Mouse (Mus musculus) forebrain, embryonic 13.5 days (tissue): ENCODE measurements around the gene Ndufs8. TPM values are rescaled to one million over a fixed set of nuclear protein-coding genes. Genes with fewer than 3 reads are reported as not detected.

ENCODE experiments used
- ATAC-seq: fragments of 200-750 bp; cut with Nextera tagmentation; 2 replicates; pipeline ENCODE4 v1.8.0; 2017
- H3K27ac ChIP-seq: fragments of 300-500 bp; sonication (generic); 2 replicates; pipeline ENCODE4 v1.5.1; 2015; ENCODE audit warnings: inconsistent platforms, mild to moderate bottlenecking, moderate library complexity
- H3K27me3 ChIP-seq: fragments of 300-500 bp; sonication (generic); 2 replicates; pipeline ENCODE4 v1.6.1; 2015; ENCODE audit warnings: mild to moderate bottlenecking, inconsistent platforms
- H3K36me3 ChIP-seq: fragments of 300-500 bp; sonication (generic); 2 replicates; pipeline ENCODE4 v1.6.1; 2015; ENCODE audit warnings: mild to moderate bottlenecking, inconsistent platforms; ENCODE audit not compliant: poor library complexity, severe bottlenecking
- H3K4me1 ChIP-seq: fragments of 300-500 bp; sonication (generic); 2 replicates; pipeline ENCODE4 v1.6.1; 2015; ENCODE audit warnings: inconsistent platforms
- H3K4me2 ChIP-seq: fragments of 300-500 bp; sonication (generic); 2 replicates; pipeline ENCODE4 v1.6.1; 2015; ENCODE audit warnings: inconsistent platforms, mild to moderate bottlenecking, moderate library complexity
- H3K4me3 ChIP-seq: fragments of 300-500 bp; sonication (generic); 2 replicates; pipeline ENCODE4 v1.5.1; 2015; ENCODE audit warnings: mild to moderate bottlenecking, inconsistent platforms
- H3K9ac ChIP-seq: fragments of 300-500 bp; sonication (generic); 2 replicates; pipeline ENCODE4 v1.6.1; 2015; ENCODE audit warnings: mild to moderate bottlenecking, inconsistent platforms
- H3K9me3 ChIP-seq: fragments of 300-500 bp; sonication (generic); replicated peaks from 2 replicates; pipeline ENCODE4 v1.6.1; 2016; ENCODE audit warnings: inconsistent platforms
- WGBS: fragments of 180-500 bp; shearing (Covaris S2); methylation state at CpG from one replicate; pipeline ENCODE4 v1.1.7; 2015; 5-methylcytosine and 5-hydroxymethylcytosine counted together
- polyA plus RNA-seq: library from polyadenylated mRNA; unstranded; fragments of >200 nt; fragmentation: Nextera tagmentation; extraction: Ambion mirVana; gene quantifications from 2 replicates; pipeline ENCODE4 v1.2.1, GENCODE M21; 2015

Gene Ndufs8
- polyA plus RNA-seq, 1 experiment from 2014 or later = 197 TPM

DNA sequence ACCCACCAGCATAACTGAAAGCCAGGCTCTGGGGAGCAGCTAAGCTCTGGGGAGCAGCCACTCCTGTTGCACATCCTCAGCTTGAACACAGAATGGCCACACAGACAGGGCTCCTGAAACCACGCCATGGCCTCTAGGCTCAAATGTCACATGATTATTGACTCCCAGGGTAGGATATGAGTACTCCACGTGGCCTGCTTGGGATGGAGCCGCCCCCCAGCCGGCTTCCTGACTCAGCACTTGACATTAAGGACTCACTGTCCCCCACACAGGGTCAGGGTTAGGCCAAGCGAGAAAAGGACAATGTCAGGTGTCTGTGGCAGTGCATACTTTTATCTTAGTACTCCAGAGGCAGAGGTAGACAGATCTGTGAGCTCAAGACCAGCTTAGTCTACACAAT, 2.4 kb downstream of the Ndufs8 start:
- peaks cover 35% of the 10 kb centered on the region for H3K4me1 ChIP-seq
- H3K9ac ChIP-seq = no peak overlapping the region
- H3K4me3 ChIP-seq = no peak overlapping the region
- no peak overlapping the region for H3K27ac ChIP-seq
- peaks cover 37% of the 10 kb centered on the region for H3K36me3 ChIP-seq
- H3K27me3 ChIP-seq = no peaks in the 10 kb centered on the region
- no peaks in the 10 kb centered on the region for H3K9me3 ChIP-seq
- no peak overlapping the region for H3K4me2 ChIP-seq
- WGBS = 88% methylated on average over 5 of the region's 5 CpGs
- ATAC-seq = no peak

DNA sequence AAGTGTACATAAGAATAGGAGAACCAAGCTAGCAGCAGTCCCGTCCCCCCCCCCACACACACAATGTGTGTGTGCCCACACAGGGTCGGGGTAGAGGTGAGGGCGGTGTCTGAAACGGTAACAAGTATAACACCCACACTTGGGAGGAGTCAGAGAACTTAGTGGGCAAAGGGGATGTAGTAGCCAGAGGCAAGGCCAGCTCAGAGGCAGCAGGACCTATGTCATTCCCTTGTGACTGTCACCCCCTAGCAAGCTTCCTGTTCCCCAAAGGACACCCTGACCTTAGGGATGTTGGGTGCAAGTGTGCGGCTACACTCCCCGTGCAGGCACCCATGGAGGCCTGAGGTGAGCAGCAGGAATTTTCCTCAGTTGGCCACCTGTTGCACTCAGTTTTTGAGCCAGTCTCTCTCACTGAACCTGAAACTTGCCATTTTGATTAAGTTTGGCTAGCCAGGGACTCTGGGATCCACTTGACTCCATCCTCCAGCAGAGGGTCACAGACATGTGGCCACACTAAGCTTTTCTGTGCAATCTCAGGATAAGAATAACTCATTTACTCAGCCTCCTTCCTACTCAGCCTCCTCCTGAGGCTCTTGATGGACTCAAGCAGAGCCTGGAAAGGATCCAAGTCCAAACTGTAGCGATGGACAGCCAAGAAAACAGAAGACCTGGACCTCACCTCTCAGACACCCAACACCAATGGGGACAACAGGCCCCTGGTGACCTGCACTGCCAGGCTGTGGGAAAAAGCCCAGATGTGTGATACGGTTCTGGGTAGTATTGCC, 4.5 kb downstream of the Ndufs8 start:
- H3K4me2 ChIP-seq = peak overlapping the region; percentile 69; the same call in 1 of the 2 replicates

DNA sequence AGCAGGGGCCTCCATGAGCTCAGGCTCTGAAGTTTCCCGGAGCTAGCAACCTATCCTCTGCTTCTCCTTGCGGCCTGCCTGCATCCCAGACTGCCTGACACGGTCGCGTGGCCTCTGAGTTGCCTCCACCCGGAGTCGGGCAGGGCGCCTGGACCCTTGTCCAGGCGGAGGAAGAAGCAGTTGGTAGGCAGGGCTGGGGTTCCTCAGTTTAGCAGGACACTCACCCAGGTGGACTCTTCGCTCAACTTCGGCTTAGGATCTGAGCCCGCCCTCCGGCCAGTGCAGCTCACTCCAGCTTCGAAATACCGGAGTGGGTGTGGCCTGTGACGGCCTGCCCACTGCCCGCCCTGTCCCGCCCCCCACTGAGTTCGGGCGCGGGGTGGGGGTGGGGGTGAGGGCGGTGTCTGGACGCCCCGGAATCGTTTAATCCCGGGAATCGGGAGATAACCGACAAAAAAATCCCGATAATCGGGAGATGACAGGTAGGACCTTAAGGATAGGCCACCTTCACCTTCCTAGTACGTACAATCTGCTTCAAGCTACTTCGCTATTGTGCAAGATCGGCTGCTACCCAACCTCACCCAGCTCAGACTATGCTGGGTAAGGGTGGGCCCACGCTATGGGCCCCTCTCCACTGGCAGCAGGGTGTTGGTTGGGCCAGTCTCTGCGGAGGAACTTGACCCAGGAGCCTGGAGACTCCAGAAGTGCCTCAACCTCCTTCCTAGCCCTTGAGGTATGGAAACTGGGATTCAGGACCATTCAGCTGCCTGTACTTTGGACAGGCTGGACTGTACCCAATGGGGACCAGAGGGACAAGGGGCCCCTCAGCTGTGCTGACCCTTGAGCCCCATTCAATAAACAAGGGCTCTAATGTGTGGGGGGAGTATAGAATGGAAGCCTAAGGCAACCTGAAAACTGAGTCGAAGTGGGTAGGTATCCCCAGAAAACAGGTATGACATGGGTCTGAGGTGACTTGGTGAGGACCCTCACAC, 5.5 kb downstream of the Ndufs8 start, which contains the start of gene Tcirg1:
Gene Tcirg1 (minus strand): TSS at position 339 of the 992 bp plus-strand sequence.
- 4% methylated on average over 36 of the region's 36 CpGs for WGBS
- Histone ChIP-seq H3K27ac (no peak within 1 kb of the TSS), H3K4me1 (peaks cover 24% of the 10 kb centered on the region), H3K4me3 (peak within 1 kb of the TSS; percentile 44), H3K9ac (peak within 1 kb of the TSS; percentile 63), H3K27me3 (no peaks in the 10 kb centered on the region), H3K36me3 (peaks cover 40% of the 10 kb centered on the region), H3K4me2 (peak within 1 kb of the TSS; percentile 69), H3K9me3 (no peaks in the 10 kb centered on the region)
- ATAC-seq = peak; percentile 59; the same call in 1 of the 2 replicates

More for the DNA sequence above, 4.5 kb downstream of the Ndufs8 start:
- no peak for ATAC-seq
- peaks cover 37% of the 10 kb centered on the region for H3K36me3 ChIP-seq
- H3K4me1 ChIP-seq = peaks cover 26% of the 10 kb centered on the region
- H3K9me3 ChIP-seq = no peaks in the 10 kb centered on the region
- H3K9ac ChIP-seq = no peak overlapping the region
- H3K27me3 ChIP-seq = no peaks in the 10 kb centered on the region
- no peak overlapping the region for H3K27ac ChIP-seq
- 86% methylated on average over 8 of the region's 8 CpGs for WGBS
- no peak overlapping the region for H3K4me3 ChIP-seq

DNA sequence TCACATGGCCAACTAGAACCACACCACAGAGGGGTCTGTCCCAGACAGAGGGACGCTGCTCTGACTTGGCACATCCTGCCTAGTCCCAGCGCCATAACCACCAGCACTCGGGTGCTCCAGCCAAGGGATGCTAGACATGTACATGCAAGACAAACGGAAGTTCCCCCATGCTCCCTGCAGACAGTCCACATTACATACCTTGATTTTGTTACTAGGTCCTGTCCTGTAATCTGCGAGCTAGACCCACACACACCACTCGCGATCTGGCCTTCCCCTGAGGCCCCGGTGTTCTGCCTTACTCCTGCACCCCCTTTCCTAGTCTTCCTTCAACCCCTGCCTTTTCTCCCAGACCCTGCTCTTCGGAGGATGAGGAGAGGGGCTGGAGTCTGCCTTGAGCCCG, 6.2 kb downstream of the Ndufs8 start:
- H3K4me3 ChIP-seq = peak overlapping the region; percentile 44
- H3K4me1 ChIP-seq = peaks cover 17% of the 10 kb centered on the region
- 45% methylated on average over 10 of the region's 10 CpGs for whole genome bisulfite sequencing
- peak overlapping the region; percentile 69 for H3K4me2 ChIP-seq
- H3K9ac ChIP-seq = peak overlapping the region; percentile 63
- no peaks in the 10 kb centered on the region for H3K27me3 ChIP-seq
- peaks cover 44% of the 10 kb centered on the region for H3K36me3 ChIP-seq
- H3K9me3 ChIP-seq = no peaks in the 10 kb centered on the region
- no peak overlapping the region for H3K27ac ChIP-seq
- ATAC-seq = no peak

DNA sequence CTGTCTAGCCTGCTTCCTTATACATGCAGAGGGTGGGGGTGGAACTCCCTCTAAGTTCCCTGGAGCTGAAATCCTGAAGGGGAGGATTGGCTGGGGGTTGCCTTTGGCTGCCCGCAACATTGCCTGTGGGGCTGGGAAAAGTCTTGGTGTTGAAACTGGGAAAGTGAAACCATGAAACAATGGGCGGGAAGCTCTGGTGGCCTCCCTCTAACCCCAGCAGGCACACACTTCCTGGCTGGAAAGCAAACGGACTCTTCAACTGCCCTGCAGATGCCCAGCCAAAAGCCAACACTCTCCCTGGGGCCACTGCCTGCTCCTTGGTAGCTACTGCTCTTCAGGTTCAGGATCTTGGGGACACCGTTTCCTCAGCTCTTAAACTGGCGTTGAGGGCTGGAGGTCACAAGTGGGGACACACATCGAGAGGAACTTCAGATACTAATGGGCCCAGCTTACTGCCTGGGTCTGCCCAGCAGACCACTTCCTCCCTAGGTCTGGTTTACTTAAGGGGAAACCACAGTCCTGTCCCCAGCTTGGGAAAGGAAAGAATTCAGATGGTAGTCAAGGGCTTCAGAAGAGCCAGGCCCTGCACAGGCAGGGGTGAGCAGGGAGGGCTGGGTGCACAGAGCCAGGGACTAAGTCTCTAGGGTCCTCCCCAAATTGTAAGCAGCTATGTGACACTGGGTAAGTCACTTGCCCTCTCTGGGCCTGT, 7.2 kb downstream of the Ndufs8 start:
- Histone ChIP-seq H3K4me3 (no peak overlapping the region), H3K9ac (peak overlapping the region; percentile 1; the same call in 1 of the 2 replicates), H3K4me1 (peaks cover 16% of the 10 kb centered on the region), H3K4me2 (0 out of 2 replicates have a peak overlapping the region, but pooled peaks have one; percentile 1), H3K27ac (no peak overlapping the region), H3K27me3 (no peaks in the 10 kb centered on the region), H3K9me3 (no peaks in the 10 kb centered on the region), H3K36me3 (peaks cover 35% of the 10 kb centered on the region)
- no peak for ATAC-seq
- WGBS = 59% methylated on average over 6 of the region's 6 CpGs

DNA sequence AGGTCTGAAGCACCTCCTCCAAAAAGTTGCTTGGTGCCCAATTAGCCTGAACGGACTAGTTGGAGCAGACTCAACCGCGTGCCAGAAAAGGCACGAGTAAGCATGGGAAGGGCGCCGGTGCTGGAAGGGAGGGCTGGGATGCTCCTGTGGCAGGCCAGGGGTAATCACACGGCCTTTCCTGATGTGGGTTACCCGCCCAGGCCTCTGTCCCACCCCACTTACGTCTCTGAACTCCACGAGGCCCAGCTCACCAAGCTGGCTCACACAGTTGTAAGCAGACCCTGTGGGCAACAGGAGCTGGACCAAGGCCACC, 8.3 kb downstream of the Ndufs8 start:
- Histone ChIP-seq H3K4me1 (peaks cover 16% of the 10 kb centered on the region), H3K36me3 (peaks cover 24% of the 10 kb centered on the region), H3K27me3 (no peaks in the 10 kb centered on the region), H3K9ac (no peak overlapping the region), H3K27ac (no peak overlapping the region), H3K4me2 (no peak overlapping the region), H3K9me3 (no peaks in the 10 kb centered on the region), H3K4me3 (no peak overlapping the region)
- no peak for ATAC-seq
- WGBS = 59% methylated on average over 10 of the region's 10 CpGs

DNA sequence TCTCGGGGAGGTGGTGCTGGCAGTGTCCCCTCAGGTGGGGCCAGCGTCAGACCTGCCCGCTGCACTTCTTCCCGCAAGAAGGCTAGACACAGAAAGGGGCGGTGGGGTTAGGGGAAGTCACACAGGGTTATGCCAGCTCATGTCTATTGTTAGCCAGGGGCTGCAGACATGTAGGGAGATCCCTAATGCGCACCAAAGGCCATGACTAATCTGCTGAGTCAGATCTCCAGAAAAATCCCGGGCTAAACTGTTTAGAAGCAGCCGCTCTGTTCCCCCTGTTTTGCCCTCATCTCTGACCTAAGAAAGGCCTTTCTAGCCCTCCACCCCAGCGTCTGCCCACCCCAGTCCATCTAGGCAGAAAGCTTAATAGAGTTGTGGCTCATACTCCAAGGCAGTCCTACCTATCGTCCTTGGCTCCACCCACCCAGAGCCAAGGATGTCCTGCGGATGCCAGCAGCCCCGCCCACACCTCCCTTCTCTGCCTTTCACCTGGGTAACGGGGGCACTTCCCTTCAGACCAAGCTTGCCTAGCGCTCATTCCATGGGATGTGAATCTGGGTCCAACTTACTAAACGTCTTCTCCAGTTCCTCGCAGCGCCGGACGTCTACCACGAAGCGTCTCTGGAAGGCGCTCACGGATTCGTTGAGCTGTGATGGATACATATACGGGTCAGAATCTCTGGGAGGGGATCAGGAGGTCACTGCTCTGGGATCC, 8.8 kb downstream of the Ndufs8 start:
- no peak overlapping the region for H3K27ac ChIP-seq

DNA sequence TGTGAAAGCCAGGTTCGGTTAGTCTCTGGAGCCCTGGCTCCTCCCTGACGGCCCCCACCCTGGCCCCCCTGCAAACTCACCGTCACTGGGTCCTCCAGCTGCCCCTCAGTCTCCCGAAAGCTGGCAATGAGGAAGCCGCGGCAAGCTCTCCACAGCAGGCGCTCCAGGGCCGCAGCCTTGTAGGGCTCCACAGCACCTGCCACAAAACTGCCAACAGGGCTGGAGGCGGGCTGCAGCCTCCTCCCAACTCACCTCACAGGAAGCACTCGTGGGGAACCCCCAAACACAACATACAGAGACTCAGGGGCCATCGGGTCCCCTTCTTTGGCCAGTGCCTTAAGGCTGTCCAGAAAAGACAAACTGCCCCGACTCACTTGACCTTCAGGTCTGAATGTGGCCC, 9.6 kb downstream of the Ndufs8 start:
- Histone ChIP-seq H3K27me3 (no peaks in the 10 kb centered on the region), H3K4me3 (no peak overlapping the region), H3K27ac (no peak overlapping the region), H3K4me1 (peaks cover 16% of the 10 kb centered on the region), H3K9me3 (no peaks in the 10 kb centered on the region), H3K4me2 (no peak overlapping the region), H3K9ac (no peak overlapping the region), H3K36me3 (peaks cover 11% of the 10 kb centered on the region; the same call in 1 of the 2 replicates)
- ATAC-seq = no peak
- WGBS = 82% methylated on average over 12 of the region's 12 CpGs

More for the DNA sequence above, 8.8 kb downstream of the Ndufs8 start:
- Histone ChIP-seq H3K4me1 (peaks cover 16% of the 10 kb centered on the region), H3K4me2 (no peak overlapping the region), H3K36me3 (peaks cover 19% of the 10 kb centered on the region), H3K9me3 (no peaks in the 10 kb centered on the region), H3K27me3 (no peaks in the 10 kb centered on the region), H3K4me3 (no peak overlapping the region), H3K9ac (no peak overlapping the region)
- ATAC-seq = no peak
- 62% methylated on average over 25 of the region's 25 CpGs for WGBS

DNA sequence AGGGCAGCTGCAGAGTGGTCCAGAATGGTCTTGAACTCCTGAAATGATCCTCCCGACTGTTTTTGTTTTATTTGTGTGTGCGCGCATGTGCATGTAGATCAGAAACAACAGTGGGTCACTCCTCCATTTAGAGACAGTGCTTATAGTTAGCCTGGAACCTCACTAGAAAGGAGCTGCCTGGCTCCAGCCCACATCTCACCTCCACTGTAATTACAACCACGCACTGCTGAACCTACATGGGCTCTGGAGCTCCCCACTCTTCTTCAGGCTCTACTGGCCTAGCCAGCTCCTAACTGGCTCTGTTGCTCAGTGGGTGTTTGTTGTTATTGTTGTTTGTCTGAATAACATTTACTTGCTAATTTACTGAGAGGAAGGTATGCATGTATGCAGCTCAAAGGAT, 13.0 kb downstream of the Ndufs8 start:
- Histone ChIP-seq H3K4me2 (no peak overlapping the region), H3K27ac (no peak overlapping the region), H3K36me3 (peaks cover 32% of the 10 kb centered on the region), H3K4me3 (no peak overlapping the region), H3K9me3 (no peaks in the 10 kb centered on the region), H3K27me3 (no peaks in the 10 kb centered on the region), H3K9ac (no peak overlapping the region), H3K4me1 (peaks cover 10% of the 10 kb centered on the region)
- 95% methylated on average over 4 of the region's 4 CpGs for WGBS
- ATAC-seq = no peak

DNA sequence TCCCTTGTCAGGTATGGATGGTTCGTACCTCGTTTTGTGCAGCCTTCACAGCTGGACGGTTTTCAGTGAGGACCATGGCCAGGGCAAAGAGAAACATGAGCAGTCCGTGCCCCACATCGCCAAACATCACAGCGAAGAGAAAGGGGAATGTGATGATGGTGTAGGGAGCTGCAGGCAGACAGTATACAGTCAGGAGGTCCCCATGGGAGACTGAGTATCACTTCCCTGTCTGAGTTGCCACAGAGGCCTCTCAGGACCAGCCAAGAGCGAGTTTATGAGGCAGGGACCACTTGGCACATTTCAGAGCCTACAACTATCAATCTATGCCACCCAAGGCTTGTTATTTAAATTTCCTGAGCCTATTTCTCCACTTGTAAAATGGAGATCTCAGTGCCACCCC, 13.6 kb downstream of the Ndufs8 start:
- Histone ChIP-seq H3K4me1 (peaks cover 10% of the 10 kb centered on the region), H3K4me3 (no peak overlapping the region), H3K27me3 (no peaks in the 10 kb centered on the region), H3K9ac (no peak overlapping the region), H3K9me3 (no peaks in the 10 kb centered on the region), H3K36me3 (peaks cover 39% of the 10 kb centered on the region), H3K4me2 (no peak overlapping the region), H3K27ac (no peak overlapping the region)
- no peak for ATAC-seq
- WGBS = 85% methylated on average over 7 of the region's 7 CpGs

DNA sequence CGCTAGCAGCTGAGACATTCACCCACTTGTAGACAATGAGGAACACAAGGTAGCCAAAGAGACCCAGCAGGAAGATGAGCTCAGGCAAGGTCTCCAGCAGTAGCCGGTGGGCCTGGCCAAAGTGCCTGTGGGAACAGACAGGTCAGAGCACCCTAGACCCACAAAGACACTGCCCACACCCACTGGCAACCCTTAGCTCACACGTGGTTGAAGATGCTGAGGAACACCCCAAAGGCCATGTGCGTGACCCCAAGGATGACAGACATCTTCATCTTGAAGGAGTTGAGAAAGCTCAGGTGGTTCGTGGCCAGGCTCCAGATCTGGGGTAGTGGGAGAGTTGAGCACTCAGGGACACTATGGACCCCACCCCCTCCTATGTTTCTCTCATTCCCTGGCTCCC, 15.0 kb downstream of the Ndufs8 start:
- ATAC-seq = no peak
- Histone ChIP-seq H3K4me1 (peaks cover 10% of the 10 kb centered on the region), H3K36me3 (peaks cover 53% of the 10 kb centered on the region), H3K9me3 (no peaks in the 10 kb centered on the region), H3K27me3 (no peaks in the 10 kb centered on the region), H3K4me2 (no peak overlapping the region), H3K27ac (no peak overlapping the region), H3K4me3 (no peak overlapping the region), H3K9ac (no peak overlapping the region)
- 95% methylated on average over 5 of the region's 5 CpGs for WGBS
